Mouse (Mus musculus): ENCODE measurements around the gene Tecr. TPM values are rescaled to one million over a fixed set of nuclear protein-coding genes. Genes with fewer than 3 reads are reported as not detected.
A peak's percentile ranks its signal among the peaks of the same experiment; 100 is the strongest.

Tecr gene
- total and polyA plus RNA-seq, 3 experiments: 74.2 to 229 TPM; not detected in 1

DNA sequence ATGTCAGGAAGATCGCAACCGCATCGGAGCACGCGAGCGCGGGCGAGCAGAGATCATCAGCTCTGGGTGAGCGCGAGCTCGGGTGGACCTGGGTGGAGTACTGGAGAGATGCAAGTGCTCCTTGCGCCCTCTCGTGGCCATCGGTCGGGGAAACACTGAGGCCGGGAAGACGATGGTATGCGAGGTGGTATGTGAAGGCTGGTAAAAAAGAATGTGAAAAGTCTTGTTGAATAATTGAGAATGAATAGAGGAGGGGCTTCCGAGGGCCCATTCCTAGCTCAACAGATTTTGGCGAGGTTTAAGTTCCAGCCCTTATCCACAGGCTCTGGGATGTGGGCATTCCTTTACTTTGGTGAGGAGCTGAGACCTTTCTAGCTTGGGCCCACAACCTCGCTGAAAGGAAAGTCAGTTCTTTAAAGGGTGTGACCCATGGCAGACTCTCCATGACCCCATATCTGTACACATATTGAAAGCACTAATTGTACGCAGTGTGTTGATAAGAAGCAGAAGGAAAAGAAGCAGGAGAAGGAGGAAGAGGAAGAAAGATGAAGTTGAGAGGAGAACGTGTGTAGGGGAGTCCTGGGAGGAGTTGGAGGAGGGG is 14.7 kb upstream of the Tecr start (continued):
- TF ChIP-seq ZC3H11A (IDR thresholded peaks at IDR 0.05; ENCODE audit: low read depth, low read length) (peak; percentile 39; the same call in 1 of the 2 replicates), CHD2 (IDR thresholded peaks at IDR 0.05; ENCODE audit: low read length) (no peak), HCFC1 (IDR thresholded peaks at IDR 0.05; ENCODE audit: low read depth, low read length) (peak; percentile 55), BHLHE40 (IDR thresholded peaks at IDR 0.05; ENCODE audit: borderline replicate concordance, low read depth, low read length) (0 out of 2 replicates have a peak, but pooled peaks have one; percentile 21), ZMIZ1 (IDR thresholded peaks at IDR 0.05; ENCODE audit: low read depth, low read length) (peak; percentile 19; the same call in 1 of the 2 replicates), MAFK (IDR thresholded peaks at IDR 0.05; ENCODE audit: borderline replicate concordance, low read depth, low read length) (no peak), SMC3 (IDR thresholded peaks at IDR 0.05; ENCODE audit: low read depth, low read length) (peak; percentile 56), GATA1 (IDR thresholded peaks at IDR 0.05; ENCODE audit: low read depth, low read length) (peak; percentile 78), MAX (IDR thresholded peaks at IDR 0.05; ENCODE audit: low read length) (peak; percentile 50; the same call in 1 of the 2 replicates), RAD21 (IDR thresholded peaks at IDR 0.05; ENCODE audit: low read depth, low read length) (peak; percentile 47), TBP (IDR thresholded peaks at IDR 0.05; ENCODE audit: low read depth, low read length) (no peak), CTCF (IDR thresholded peaks at IDR 0.05 in 2 of 3, conservative IDR thresholded peaks at IDR 0.05 in 1 of 3; ENCODE audit: control insufficient read depth in 1 of 3, insufficient read depth in 1 of 3, low read depth in 2 of 3, low read length in 3 of 3, poor library complexity in 1 of 3, severe bottlenecking in 1 of 3) (peak; percentile 65 to 75 (median 68)), MYB (IDR thresholded peaks at IDR 0.05; ENCODE audit: low read depth, low read length) (no peak), TCF12 (IDR thresholded peaks at IDR 0.05; ENCODE audit: low read depth, low read length) (peak; percentile 76; the same call in 1 of the 2 replicates), POLR2A (IDR thresholded peaks at IDR 0.05; ENCODE audit: control insufficient read depth in 1 of 2, insufficient read depth in 1 of 2, low read depth in 1 of 2, low read length in 2 of 2, poor library complexity in 1 of 2) (peak in 1 of 2 experiments; percentile 24; a peak in 1 of 4 replicates)

DNA sequence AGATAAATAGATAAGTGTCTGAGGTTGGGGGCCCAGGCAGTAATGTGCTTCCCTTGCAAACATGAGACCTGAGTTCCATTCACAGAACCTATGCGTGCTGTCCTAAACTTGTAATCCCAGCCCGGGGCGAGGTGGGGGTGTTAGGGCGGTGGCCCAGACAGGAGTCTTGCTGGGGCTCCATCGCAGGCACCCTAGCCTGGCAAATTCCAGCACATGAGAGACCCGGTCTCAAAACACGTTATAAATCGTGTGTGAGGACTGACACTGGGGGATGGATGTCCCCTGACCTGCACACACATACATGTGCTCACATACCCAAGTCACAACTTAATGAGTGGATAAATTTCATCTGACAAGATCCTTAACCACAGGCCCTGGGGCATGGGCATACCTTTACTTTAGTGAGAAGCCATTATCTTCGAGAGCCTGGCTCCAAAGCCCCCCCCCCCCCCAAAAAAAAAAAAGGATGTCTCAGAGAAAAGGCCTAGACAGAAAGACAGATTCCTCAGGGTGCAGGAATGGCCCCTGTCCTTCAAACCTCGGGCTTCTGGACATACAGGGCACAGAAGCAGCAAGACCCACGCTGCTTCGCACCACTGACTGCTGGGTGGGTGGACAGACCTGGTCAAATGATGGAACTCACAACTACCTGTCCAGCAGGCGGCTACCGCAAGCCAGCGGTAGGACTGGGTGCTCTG is 14.1 kb upstream of the Tecr start:
- Histone ChIP-seq H3K4me3 (ENCODE audit: control insufficient read depth in 1 of 2, insufficient read depth in 1 of 2, low read depth in 2 of 2, low read length in 2 of 2) (peak overlapping the region; percentile 53 to 76), H3K79me2 (ENCODE audit: control insufficient read depth, insufficient read depth, low read length, poor library complexity) (no peaks in the 10 kb centered on the region; the same call in 1 of the 2 replicates), H3K27ac (ENCODE audit: control insufficient read depth, low read depth, low read length) (peak overlapping the region; percentile 80), H3K27me3 (ENCODE audit: control insufficient read depth in 1 of 2, insufficient read depth in 2 of 2, low read length in 2 of 2) (no peaks in the 10 kb centered on the region), H3K9me3 (replicated peaks; ENCODE audit: insufficient read depth, low read length) (no peaks in the 10 kb centered on the region), H3K4me1 (ENCODE audit: control insufficient read depth in 1 of 2, insufficient read depth in 2 of 2, low read length in 2 of 2) (peaks cover 5 to 23% of the 10 kb centered on the region in 2 experiments), H3K36me3 (ENCODE audit: control insufficient read depth in 1 of 2, insufficient read depth in 2 of 2, low read length in 2 of 2) (peaks cover 0 to 13% of the 10 kb centered on the region in 2 experiments; a peak in 2 of 4 replicates), H3K9ac (ENCODE audit: control insufficient read depth, low read depth, low read length, poor library complexity, severe bottlenecking) (peak overlapping the region; percentile 56)
- DNase-seq (ENCODE audit: low read depth, low spot score): no peak
- TF ChIP-seq ZC3H11A (IDR thresholded peaks at IDR 0.05; ENCODE audit: low read depth, low read length) (no peak), POLR2AphosphoS2 (IDR thresholded peaks at IDR 0.05; ENCODE audit: low read length) (no peak), NRF1 (IDR thresholded peaks at IDR 0.05; ENCODE audit: insufficient read depth, low read depth, low read length, poor library complexity, severe bottlenecking) (no peak), BHLHE40 (IDR thresholded peaks at IDR 0.05; ENCODE audit: borderline replicate concordance, low read depth, low read length) (no peak)
